Mouse (Mus musculus) midbrain, embryonic 12.5 days (tissue): Measurements from ENCODE around the gene Clic1. TPM values are rescaled to one million over a fixed set of nuclear protein-coding genes. Genes with fewer than 3 reads are reported as not detected.

Experiments
- ATAC-seq: fragments of 200-750 bp; cut with Nextera tagmentation; 2 replicates; pipeline ENCODE4 v1.8.0; 2017; ENCODE audit warnings: low read depth, moderate TSS enrichment, moderate library complexity; ENCODE audit not compliant: low FRiP score
- H3K27ac ChIP-seq: fragments of 300-500 bp; sonication (generic); replicated peaks from 2 replicates; pipeline ENCODE4 v1.5.1; 2016; ENCODE audit warnings: mild to moderate bottlenecking
- H3K27me3 ChIP-seq: fragments of 300-500 bp; sonication (generic); 2 replicates; pipeline ENCODE4 v1.6.1; 2016; ENCODE audit warnings: mild to moderate bottlenecking
- H3K36me3 ChIP-seq: fragments of 300-500 bp; sonication (generic); 2 replicates; pipeline ENCODE4 v1.6.1; 2016
- H3K4me1 ChIP-seq: fragments of 300-500 bp; sonication (generic); 2 replicates; pipeline ENCODE4 v1.6.1; 2016
- H3K4me2 ChIP-seq: fragments of 300-500 bp; sonication (generic); replicated peaks from 2 replicates; pipeline ENCODE4 v1.6.1; 2016; ENCODE audit warnings: mild to moderate bottlenecking, moderate library complexity
- H3K4me3 ChIP-seq: fragments of 300-500 bp; sonication (generic); 2 replicates; pipeline ENCODE4 v1.5.1; 2016; ENCODE audit warnings: mild to moderate bottlenecking
- H3K9ac ChIP-seq: fragments of 300-500 bp; sonication (generic); replicated peaks from 2 replicates; pipeline ENCODE4 v1.6.1; 2016; ENCODE audit warnings: mild to moderate bottlenecking, moderate library complexity
- H3K9me3 ChIP-seq: fragments of 300-500 bp; sonication (generic); 2 replicates; pipeline ENCODE4 v1.6.1; 2016; ENCODE audit warnings: mild to moderate bottlenecking
- WGBS: fragments of 180-500 bp; shearing (Covaris S2); methylation state at CpG from one replicate; pipeline ENCODE4 v1.1.7; 2016; 5-methylcytosine and 5-hydroxymethylcytosine counted together
- polyA plus RNA-seq: library from polyadenylated mRNA; unstranded; fragments of >200 nt; fragmentation: Nextera tagmentation; extraction: Ambion mirVana; gene quantifications from 2 replicates; pipeline ENCODE4 v1.2.1, GENCODE M21; 2016

Gene Clic1
- polyA plus RNA-seq, 1 experiment from 2014 or later, result 165 TPM

DNA sequence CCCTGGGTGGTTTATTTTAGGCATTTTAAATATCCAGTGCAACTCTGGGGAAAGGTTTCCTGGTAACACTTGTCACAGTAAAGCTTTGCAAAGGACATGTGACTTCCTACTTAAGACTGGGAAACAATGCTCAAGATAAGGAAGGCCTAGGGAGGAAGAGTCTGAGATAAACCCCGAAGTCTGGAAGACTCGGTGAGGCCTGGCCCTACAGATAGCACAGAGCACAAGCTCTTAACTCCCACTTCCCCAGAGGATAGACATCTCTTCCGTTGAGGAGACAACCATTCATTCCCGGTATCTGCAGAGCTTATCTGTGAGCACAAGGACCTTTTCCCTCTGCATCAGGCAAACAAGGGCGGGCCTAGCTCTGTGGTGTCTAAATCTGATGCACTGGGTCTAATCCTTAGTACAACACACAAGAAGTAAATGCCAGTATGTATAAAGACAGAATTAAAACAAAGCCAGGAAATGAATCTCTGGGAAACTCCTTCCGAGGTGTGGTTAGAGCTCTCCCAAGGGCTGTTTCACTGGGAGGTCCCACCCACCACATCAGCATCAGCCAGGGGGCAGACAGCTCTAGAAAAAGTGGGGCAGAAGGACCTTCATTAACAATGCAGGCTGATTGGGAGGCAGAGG lies 27.8 kb upstream of the Clic1 start:
- Histone ChIP-seq H3K27me3 (no peaks in the 10 kb centered on the region), H3K4me1 (peaks cover 18% of the 10 kb centered on the region), H3K9ac (peak overlapping the region; percentile 20; the same call in 1 of the 2 replicates), H3K36me3 (peaks cover 4% of the 10 kb centered on the region; the same call in 1 of the 2 replicates), H3K27ac (0 out of 2 replicates have a peak overlapping the region, but pooled peaks have one; percentile 42), H3K4me3 (no peak overlapping the region), H3K9me3 (no peaks in the 10 kb centered on the region), H3K4me2 (peak overlapping the region; percentile 30; the same call in 1 of the 2 replicates)
- 48% methylated on average over 6 of the region's 6 CpGs for WGBS
- ATAC-seq, result no peak

DNA sequence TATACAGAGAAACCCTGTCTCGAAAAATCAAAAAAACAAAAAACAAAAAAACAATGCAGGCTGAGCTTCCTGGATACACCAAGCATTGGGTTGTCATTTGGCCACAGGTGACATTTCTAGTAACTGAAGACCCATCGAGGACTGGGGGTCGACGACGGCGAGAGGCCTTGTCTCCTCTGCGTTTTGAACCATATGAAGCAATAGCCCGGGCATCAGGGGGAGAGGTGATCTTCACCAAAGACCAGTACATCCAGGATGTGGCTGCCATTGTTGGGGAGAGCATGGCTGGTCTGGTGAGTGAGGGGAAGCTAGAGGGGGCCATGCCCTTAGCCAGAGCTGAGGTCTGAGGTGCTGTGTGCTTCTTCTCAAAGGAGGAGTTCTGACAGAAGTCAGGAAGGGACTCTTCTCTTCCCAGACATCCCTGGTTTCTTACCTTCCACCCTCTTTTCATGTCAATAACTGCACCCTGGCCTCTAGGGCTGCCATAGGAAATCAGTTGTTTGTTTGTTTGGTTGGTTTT lies 27.2 kb upstream of the Clic1 start:
- Histone ChIP-seq H3K4me1 (peaks cover 24% of the 10 kb centered on the region), H3K27me3 (no peaks in the 10 kb centered on the region), H3K9me3 (no peaks in the 10 kb centered on the region), H3K9ac (no peak overlapping the region), H3K36me3 (no peaks in the 10 kb centered on the region), H3K4me2 (no peak overlapping the region), H3K4me3 (no peak overlapping the region), H3K27ac (no peak overlapping the region)
- no peak for ATAC-seq
- WGBS, result 96% methylated on average over 8 of the region's 8 CpGs

DNA sequence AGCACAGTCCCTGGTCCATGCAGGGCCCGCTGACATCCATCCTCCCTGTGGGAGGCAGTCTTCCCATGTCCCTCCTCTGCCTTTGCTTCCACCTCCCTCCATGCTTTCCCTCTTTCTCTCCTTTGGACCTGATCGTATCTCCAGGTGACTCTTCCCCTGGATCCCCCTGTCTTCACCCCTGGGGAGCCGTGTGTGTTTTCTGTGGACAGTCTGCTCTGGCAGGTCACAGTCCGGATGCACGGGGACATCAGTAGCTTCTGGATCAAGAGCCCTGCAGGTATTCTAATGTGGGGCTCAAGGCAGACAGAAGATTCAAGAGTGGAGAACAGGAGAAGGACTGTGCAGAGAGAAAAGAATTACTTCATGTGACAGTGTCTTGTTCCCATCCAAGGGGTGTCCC lies 26.5 kb upstream of the Clic1 start:
- Histone ChIP-seq H3K27ac (no peak overlapping the region), H3K9me3 (no peaks in the 10 kb centered on the region), H3K9ac (no peak overlapping the region), H3K27me3 (no peaks in the 10 kb centered on the region), H3K36me3 (no peaks in the 10 kb centered on the region), H3K4me1 (peaks cover 27% of the 10 kb centered on the region), H3K4me3 (no peak overlapping the region), H3K4me2 (no peak overlapping the region)
- no peak for ATAC-seq
- WGBS, result 93% methylated on average over 5 of the region's 5 CpGs

DNA sequence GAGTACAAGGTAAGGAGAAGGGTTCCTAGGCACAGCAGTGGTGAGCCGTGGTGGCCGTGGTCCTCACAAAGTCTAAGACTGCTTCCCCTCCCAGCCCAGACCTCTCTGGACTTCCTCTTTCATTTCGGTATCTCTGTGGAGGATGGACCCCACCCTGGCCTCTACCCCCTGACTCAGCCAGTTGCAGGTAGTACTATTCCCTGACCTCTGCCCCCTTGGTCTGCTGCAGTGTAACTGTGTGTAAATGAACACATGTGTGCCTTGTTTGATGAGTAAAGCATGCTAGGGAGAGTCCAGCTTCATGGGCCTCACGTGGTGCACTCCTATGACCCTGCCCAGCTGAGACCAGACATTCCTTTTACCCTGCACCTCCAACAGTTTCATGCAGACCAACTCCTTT lies 26.0 kb upstream of the Clic1 start:
- Histone ChIP-seq H3K4me3 (no peak overlapping the region), H3K4me1 (peaks cover 29% of the 10 kb centered on the region), H3K9me3 (no peaks in the 10 kb centered on the region), H3K4me2 (no peak overlapping the region), H3K27ac (no peak overlapping the region), H3K9ac (no peak overlapping the region), H3K36me3 (no peaks in the 10 kb centered on the region), H3K27me3 (no peaks in the 10 kb centered on the region)
- ATAC-seq, result no peak
- 76% methylated on average over 4 of the region's 4 CpGs for WGBS

DNA sequence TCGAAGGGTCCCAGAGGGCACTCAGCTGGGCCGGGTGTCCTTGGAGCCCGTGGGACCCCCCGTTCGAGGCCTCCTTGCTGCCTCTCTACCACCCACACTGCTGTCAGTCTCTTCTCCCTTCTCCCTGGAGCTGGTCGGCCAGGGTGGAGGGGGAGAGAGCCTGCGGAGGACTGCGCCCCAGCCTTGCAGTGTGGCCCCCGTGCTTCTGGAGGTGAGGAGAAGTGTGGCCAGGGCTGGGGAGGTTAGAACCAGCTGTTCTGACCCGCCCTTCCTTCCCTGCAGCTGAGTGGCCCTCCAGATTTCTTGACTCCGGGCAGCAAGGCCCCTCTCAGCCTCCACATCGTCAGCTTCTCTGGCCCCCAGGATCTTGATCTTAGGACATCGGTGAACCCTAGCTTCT lies 25.5 kb upstream of the Clic1 start:
- 82% methylated on average over 12 of the region's 13 CpGs for WGBS
- Histone ChIP-seq H3K4me1 (peaks cover 29% of the 10 kb centered on the region), H3K9me3 (no peaks in the 10 kb centered on the region), H3K4me2 (no peak overlapping the region), H3K27ac (no peak overlapping the region), H3K27me3 (no peaks in the 10 kb centered on the region), H3K9ac (no peak overlapping the region), H3K36me3 (no peaks in the 10 kb centered on the region), H3K4me3 (no peak overlapping the region)
- no peak for ATAC-seq

DNA sequence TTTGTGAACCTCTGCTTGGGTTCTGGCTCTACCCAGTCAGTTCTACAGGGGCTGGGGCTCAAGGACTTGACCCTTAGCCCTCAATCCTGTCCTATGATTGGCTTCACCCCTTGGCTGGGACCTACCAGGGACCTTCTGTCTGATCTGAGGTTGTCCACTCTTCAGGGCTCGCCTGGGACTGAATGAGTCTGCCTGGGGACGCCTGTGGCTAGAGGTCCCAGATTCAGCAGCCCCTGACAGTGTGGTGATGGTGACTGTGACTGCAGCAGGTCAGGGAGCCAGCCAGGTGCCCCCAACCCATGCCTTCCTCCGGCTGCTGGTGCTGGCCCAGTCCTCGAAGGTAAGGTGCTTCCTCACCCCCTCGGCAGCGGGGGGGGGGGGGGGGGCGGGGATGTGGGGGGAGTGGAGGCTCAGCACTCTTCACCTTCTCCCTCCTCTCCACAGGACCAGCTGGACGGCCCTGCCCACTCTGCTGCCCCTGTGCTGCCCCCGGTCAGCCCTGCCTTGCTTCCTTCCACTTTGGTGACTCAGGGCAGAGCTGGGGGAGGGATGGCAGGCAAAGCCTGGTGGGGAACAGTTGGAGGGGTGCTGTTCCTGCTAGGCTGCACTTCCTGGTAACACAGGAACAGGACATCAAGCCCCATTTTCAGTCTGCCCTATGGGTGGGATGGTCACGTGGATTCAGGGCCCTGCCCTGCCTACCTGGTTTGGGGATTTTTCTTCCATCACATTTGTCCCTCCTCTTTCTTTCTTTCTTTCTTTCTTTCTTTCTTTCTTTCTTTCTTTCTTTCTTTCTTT lies 24.9 kb upstream of the Clic1 start:
- no peaks in the 10 kb centered on the region for H3K27me3 ChIP-seq
- H3K4me2 ChIP-seq, result no peak overlapping the region
- no peak overlapping the region for H3K9ac ChIP-seq
- no peaks in the 10 kb centered on the region for H3K9me3 ChIP-seq
- no peaks in the 10 kb centered on the region for H3K36me3 ChIP-seq
- H3K27ac ChIP-seq, result no peak overlapping the region
- WGBS, result 74% methylated on average over 6 of the region's 10 CpGs
- peaks cover 34% of the 10 kb centered on the region for H3K4me1 ChIP-seq
- H3K4me3 ChIP-seq, result no peak overlapping the region
- no peak for ATAC-seq

DNA sequence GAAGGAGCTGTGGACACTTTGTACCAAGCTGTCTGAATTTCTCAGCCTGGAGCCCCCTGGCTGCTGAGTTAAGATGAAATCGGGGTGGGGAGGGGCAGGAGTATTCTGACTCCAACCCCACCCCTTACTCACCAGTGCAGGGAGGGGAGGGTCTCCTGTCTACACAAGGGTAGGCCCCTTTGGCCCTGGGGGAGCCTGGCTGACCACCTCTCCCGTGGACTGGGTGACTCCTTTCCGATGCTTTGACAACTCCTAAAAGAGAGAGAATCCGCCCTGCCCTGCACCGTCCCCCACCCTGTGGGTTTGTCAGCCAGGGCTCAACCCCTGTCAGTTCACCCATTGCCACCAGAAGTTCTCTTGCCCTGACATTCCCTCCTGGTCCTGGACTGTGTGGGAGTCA lies 23.6 kb upstream of the Clic1 start:
- Histone ChIP-seq H3K36me3 (no peaks in the 10 kb centered on the region), H3K9ac (no peak overlapping the region), H3K4me2 (no peak overlapping the region), H3K27me3 (no peaks in the 10 kb centered on the region; the same call in 1 of the 2 replicates), H3K9me3 (no peaks in the 10 kb centered on the region), H3K4me3 (no peak overlapping the region), H3K4me1 (peaks cover 36% of the 10 kb centered on the region), H3K27ac (no peak overlapping the region)
- 91% methylated on average over 5 of the region's 5 CpGs for WGBS
- ATAC-seq, result no peak

DNA sequence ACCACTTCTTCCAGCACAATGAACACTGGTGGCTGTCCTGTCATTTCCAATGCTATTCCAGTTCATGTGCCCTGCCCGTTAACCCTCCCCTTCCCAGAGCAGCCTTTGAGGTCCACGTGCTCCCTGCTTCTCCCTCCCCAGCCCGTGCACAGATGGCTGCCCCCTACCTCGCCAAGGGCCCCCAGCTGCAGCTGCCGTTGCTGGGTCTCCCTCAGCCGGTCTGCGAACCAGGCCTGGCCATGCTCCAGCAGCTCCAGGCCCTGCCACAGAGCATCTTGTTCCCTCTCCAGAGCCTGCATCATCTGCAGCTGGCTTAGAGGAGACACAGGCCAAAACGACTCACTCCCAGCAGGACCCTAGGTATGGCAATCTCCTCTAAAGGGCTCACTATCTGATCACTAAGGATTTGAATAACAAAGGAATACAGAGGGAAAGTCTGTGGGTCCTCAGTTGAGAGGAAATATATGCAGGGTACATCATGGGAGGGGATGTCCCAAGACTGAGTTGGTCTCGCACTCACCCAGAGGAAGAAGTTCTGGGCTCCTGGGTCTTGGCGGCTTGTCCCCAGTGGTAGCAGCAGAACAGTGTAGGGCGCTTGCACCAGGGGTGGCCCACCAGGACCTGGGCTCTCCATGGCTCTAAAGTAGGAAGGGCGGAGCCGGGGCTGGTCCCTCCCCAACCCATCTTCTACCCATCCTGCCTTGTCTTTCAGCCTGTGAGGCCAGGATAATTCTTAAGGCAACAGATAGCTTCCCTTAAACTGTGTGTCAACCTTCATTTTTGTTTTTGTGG lies 22.3 kb upstream of the Clic1 start, which contains the start of gene Sapcd1:
Gene Sapcd1 (minus strand): TSS at position 740 of the 792 bp plus-strand sequence.
- H3K4me1 ChIP-seq, result peaks cover 30% of the 10 kb centered on the region
- H3K4me3 ChIP-seq, result 0 out of 2 replicates have a peak within 1 kb of the TSS, but pooled peaks have one; percentile 0
- no peaks in the 10 kb centered on the region for H3K9me3 ChIP-seq
- H3K4me2 ChIP-seq, result peak within 1 kb of the TSS; percentile 30
- H3K9ac ChIP-seq, result no peak within 1 kb of the TSS
- WGBS, result 29% methylated on average over 13 of the region's 13 CpGs
- no peaks in the 10 kb centered on the region for H3K36me3 ChIP-seq
- peak; percentile 76 for ATAC-seq
- H3K27me3 ChIP-seq, result no peaks in the 10 kb centered on the region; the same call in 1 of the 2 replicates
- H3K27ac ChIP-seq, result peak within 1 kb of the TSS; percentile 58

DNA sequence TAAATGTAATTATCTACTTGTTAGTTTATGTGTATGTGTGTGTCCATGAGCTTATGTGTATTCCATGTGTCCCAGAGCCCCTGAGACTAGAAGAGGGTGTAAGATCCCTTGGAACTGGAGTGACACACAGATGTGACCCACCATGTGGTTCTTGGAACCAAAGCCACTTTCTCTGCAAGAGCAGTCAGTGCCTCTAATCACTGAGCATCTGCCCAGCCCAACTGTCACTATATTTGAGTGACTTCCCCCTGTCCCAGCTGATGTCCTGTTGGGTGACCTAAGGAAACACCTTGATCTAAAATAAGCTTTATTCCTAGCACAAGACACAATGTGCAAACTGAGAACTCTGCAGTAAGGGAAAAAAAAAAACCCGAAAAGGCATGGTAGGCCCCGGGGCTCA lies 21.5 kb upstream of the Clic1 start:
- Histone ChIP-seq H3K4me2 (no peak overlapping the region), H3K4me3 (no peak overlapping the region), H3K36me3 (no peaks in the 10 kb centered on the region), H3K9me3 (no peaks in the 10 kb centered on the region), H3K4me1 (peaks cover 30% of the 10 kb centered on the region), H3K27ac (no peak overlapping the region), H3K27me3 (no peaks in the 10 kb centered on the region; the same call in 1 of the 2 replicates), H3K9ac (no peak overlapping the region)
- 82% methylated on average over 2 of the region's 2 CpGs for WGBS
- ATAC-seq, result no peak

DNA sequence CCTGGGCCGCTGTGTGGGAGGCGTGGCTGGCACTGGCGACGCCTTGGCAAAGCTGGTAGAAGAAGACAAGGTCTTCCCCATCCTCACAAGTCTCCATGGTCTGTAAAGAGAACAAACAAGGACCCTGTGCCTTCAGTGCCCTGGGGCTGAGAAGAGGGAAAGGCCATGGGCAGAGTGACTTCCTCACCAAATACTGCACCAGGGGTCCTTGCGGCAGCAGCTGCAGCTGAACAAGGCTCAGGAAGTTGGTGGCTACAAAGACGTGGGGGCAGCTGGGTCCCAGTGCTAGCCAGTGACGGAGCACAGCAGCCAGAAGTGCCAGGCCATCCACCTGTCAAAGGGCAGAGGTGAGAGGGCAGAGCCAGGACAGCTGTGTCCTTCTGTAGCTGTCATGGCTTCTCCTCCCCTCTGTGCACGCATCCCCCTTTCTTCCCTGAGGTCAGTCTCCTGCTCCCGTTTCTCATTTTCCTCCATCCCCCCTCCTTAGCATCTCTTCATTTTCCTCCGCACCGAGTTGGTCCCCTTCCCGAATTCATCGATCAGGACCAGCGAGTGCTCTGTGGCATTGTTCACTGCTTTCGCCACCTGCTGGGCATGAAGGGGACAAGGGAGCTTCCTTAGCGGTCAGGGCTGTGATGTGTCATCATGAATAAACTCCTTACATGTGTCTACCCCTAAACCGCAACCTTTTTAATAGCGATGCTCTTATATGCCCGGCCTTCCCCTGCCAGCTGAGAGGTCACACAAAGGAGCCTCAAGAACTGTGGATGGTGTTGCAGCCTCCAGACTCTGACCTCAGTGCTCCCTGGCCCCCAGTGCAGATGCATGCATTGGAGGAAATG lies 19.9 kb upstream of the Clic1 start:
- no peaks in the 10 kb centered on the region; the same call in 1 of the 2 replicates for H3K27me3 ChIP-seq
- 0 out of 2 replicates have a peak, but pooled peaks have one; percentile 17 for ATAC-seq
- H3K4me3 ChIP-seq, result 0 out of 2 replicates have a peak overlapping the region, but pooled peaks have one; percentile 10
- H3K36me3 ChIP-seq, result no peaks in the 10 kb centered on the region
- peaks cover 30% of the 10 kb centered on the region for H3K4me1 ChIP-seq
- no peaks in the 10 kb centered on the region for H3K9me3 ChIP-seq
- 30% methylated on average over 19 of the region's 19 CpGs for WGBS
- peak overlapping the region; percentile 26 for H3K4me2 ChIP-seq
- H3K9ac ChIP-seq, result no peak overlapping the region
- 0 out of 2 replicates have a peak overlapping the region, but pooled peaks have one; percentile 35 for H3K27ac ChIP-seq

DNA sequence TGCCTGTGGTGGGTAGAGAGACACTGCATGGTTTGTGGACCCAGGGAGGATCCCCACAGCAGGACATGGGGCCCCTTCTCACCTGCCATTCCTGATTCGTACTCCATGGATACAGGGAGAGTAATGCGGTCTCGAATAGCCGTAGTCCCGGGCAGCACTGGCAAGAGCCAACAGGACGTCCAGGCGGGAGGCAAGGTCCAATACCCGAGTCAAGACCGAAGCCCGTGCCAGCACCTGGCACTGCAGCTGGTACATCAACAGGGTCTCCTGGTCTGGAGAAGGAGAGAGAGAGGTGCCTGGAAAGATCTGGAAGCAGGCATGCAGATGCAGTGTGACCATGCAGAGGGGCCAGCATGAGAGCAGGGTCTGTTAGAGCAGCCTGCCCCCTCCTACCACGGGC lies 18.5 kb upstream of the Clic1 start:
- Histone ChIP-seq H3K4me2 (no peak overlapping the region), H3K27ac (no peak overlapping the region), H3K27me3 (no peaks in the 10 kb centered on the region; the same call in 1 of the 2 replicates), H3K9ac (no peak overlapping the region), H3K4me3 (no peak overlapping the region), H3K9me3 (no peaks in the 10 kb centered on the region), H3K36me3 (no peaks in the 10 kb centered on the region), H3K4me1 (peaks cover 25% of the 10 kb centered on the region)
- 92% methylated on average over 11 of the region's 11 CpGs for WGBS
- no peak for ATAC-seq
